Mouse (Mus musculus) small intestine, adult 2 months (tissue): Measurements from ENCODE around the gene Lrrc8b. TPM values are rescaled to one million over a fixed set of nuclear protein-coding genes. Genes with fewer than 3 reads are reported as not detected.
A peak's percentile ranks its signal among the peaks of the same experiment; 100 is the strongest.

ENCODE experiments used
- H3K27ac ChIP-seq: fragments of 200-500 bp; 2 replicates; pipeline ENCODE4 v1.5.1; 2012; ENCODE audit warnings: low read depth, low read length, control low read depth, inconsistent platforms; ENCODE audit not compliant: insufficient read depth
- H3K27me3 ChIP-seq: fragments of 200-500 bp; 2 replicates; pipeline ENCODE4 v1.6.1; 2012; ENCODE audit warnings: mild to moderate bottlenecking, moderate library complexity, low read length, inconsistent platforms; ENCODE audit not compliant: control insufficient read depth, insufficient read depth
- H3K36me3 ChIP-seq: fragments of 200-500 bp; 2 replicates; pipeline ENCODE4 v1.6.1; 2012; ENCODE audit warnings: mild to moderate bottlenecking, low read length, control low read depth, inconsistent platforms; ENCODE audit not compliant: control insufficient read depth, insufficient read depth
- H3K4me1 ChIP-seq: fragments of 200-500 bp; 2 replicates; pipeline ENCODE4 v1.6.1; 2012; ENCODE audit warnings: low read length, inconsistent platforms, mixed read lengths; ENCODE audit not compliant: control insufficient read depth, insufficient read depth, insufficient read length
- H3K4me3 ChIP-seq: fragments of 200-500 bp; 2 replicates; pipeline ENCODE4 v1.5.1; 2012; ENCODE audit warnings: low read depth, mild to moderate bottlenecking, control low read depth, inconsistent platforms, low read length, moderate library complexity
- CTCF ChIP-seq: fragments of 200-500 bp; IDR thresholded peaks from 2 replicates; pipeline ENCODE4 v1.5.1; 2012; ENCODE audit warnings: low read depth, mild to moderate bottlenecking, control low read depth, inconsistent platforms, low read length, moderate library complexity, mixed read lengths; ENCODE audit not compliant: insufficient replicate concordance, insufficient read length; ENCODE audit errors: extremely low read depth
- POLR2A ChIP-seq: fragments of 200-500 bp; IDR thresholded peaks from 2 replicates; pipeline ENCODE4 v1.6.1; 2012; ENCODE audit warnings: low read depth, mild to moderate bottlenecking, control low read depth, inconsistent platforms, low read length, moderate library complexity
- WGBS: fragments of 180-500 bp; shearing (Covaris S2); methylation state at CpG from one replicate; pipeline ENCODE4 v1.1.7; 2018; 5-methylcytosine and 5-hydroxymethylcytosine counted together
- polyA plus RNA-seq: library from polyadenylated mRNA; depleted of rRNA; stranded (reverse); fragments of >200 nt; gene quantifications from 2 replicates; pipeline ENCODE4 v1.2.3, GENCODE M21; 2012

Gene Lrrc8b
- polyA plus RNA-seq, 1 experiment: 19.6 TPM

- WGBS: 54% methylated on average over 17 of the region's 17 CpGs
- TF ChIP-seq CTCF (no peak; the same call in 1 of the 2 replicates), POLR2A (no peak)
- no peak overlapping the region for H3K27ac ChIP-seq
- H3K36me3 ChIP-seq: no peaks in the 10 kb centered on the region
- H3K27me3 ChIP-seq: no peaks in the 10 kb centered on the region
- peak overlapping the region; percentile 18; the same call in 1 of the 2 replicates for H3K4me3 ChIP-seq
- no peaks in the 10 kb centered on the region for H3K4me1 ChIP-seq
Measured at GRCm38 (mm10) chr5:105400424-105401375, 14.9 kb upstream of the Lrrc8b start.

GRCm38 (mm10) chr5:105401536-105401935, 14.0 kb upstream of the Lrrc8b start:
- no peaks in the 10 kb centered on the region for H3K4me1 ChIP-seq
- TF ChIP-seq CTCF: no peak
- no peak for TF ChIP-seq POLR2A
- 84% methylated on average over 6 of the region's 6 CpGs for WGBS
- no peaks in the 10 kb centered on the region for H3K27me3 ChIP-seq
- H3K36me3 ChIP-seq: no peaks in the 10 kb centered on the region
- no peak overlapping the region for H3K4me3 ChIP-seq
- no peak overlapping the region for H3K27ac ChIP-seq

DNA sequence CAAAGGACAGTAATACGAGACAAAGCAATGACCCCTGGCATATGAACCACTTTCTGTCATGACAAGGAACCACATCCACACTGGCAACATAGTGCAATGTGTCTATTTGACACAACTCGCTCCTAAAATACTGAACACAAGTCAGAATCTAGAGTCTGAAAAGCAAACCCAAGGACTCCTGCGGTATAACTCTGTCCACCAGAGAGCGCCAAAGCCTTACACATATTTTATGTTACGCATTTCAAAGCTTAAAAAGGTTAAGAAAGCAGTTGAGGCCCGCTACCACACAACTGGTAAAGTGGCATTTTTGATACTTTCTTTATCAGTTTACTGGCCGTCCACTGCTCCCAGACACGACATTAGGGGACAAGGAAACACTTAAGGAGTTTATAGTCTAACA, 10.6 kb upstream of the Lrrc8b start:
- Histone ChIP-seq H3K4me1 (no peaks in the 10 kb centered on the region), H3K27me3 (no peaks in the 10 kb centered on the region), H3K4me3 (no peak overlapping the region), H3K36me3 (no peaks in the 10 kb centered on the region), H3K27ac (no peak overlapping the region)
- no peak for TF ChIP-seq POLR2A
- no peak for TF ChIP-seq CTCF
- 8% methylated on average over 8 of the region's 8 CpGs for WGBS

GRCm38 (mm10) chr5:105407661-105408060, 7.9 kb upstream of the Lrrc8b start:
- H3K27me3 ChIP-seq: no peaks in the 10 kb centered on the region
- H3K4me1 ChIP-seq: no peaks in the 10 kb centered on the region
- H3K4me3 ChIP-seq: no peak overlapping the region
- H3K27ac ChIP-seq: no peak overlapping the region
- no peaks in the 10 kb centered on the region for H3K36me3 ChIP-seq
- 93% methylated on average over 5 of the region's 5 CpGs for WGBS
- no peak for TF ChIP-seq CTCF
- no peak for TF ChIP-seq POLR2A

- TF ChIP-seq CTCF (no peak), POLR2A (no peak)
- 41% methylated on average over 4 of the region's 4 CpGs for WGBS
- H3K27ac ChIP-seq: no peak overlapping the region
- no peak overlapping the region for H3K4me3 ChIP-seq
- no peaks in the 10 kb centered on the region for H3K27me3 ChIP-seq
- H3K4me1 ChIP-seq: no peaks in the 10 kb centered on the region
- H3K36me3 ChIP-seq: no peaks in the 10 kb centered on the region
Measured at GRCm38 (mm10) chr5:105409092-105409491, 6.5 kb upstream of the Lrrc8b start.

GRCm38 (mm10) chr5:105410521-105411293, 4.9 kb upstream of the Lrrc8b start:
- H3K36me3 ChIP-seq: no peaks in the 10 kb centered on the region
- H3K27me3 ChIP-seq: no peaks in the 10 kb centered on the region
- TF ChIP-seq POLR2A: no peak
- no peak for TF ChIP-seq CTCF
- 75% methylated on average over 6 of the region's 6 CpGs for WGBS
- no peaks in the 10 kb centered on the region for H3K4me1 ChIP-seq
- no peak overlapping the region for H3K4me3 ChIP-seq
- no peak overlapping the region for H3K27ac ChIP-seq

GRCm38 (mm10) chr5:105411294-105411570, 4.3 kb upstream of the Lrrc8b start:
- Histone ChIP-seq H3K27ac (no peak overlapping the region), H3K4me1 (no peaks in the 10 kb centered on the region), H3K36me3 (no peaks in the 10 kb centered on the region), H3K27me3 (no peaks in the 10 kb centered on the region), H3K4me3 (no peak overlapping the region)
- TF ChIP-seq CTCF: no peak
- TF ChIP-seq POLR2A: no peak
- WGBS: 79% methylated on average over 4 of the region's 4 CpGs
